Mouse (Mus musculus) CH12.LX (cell line): ENCODE results near the gene Zkscan6. TPM values are rescaled to one million over a fixed set of nuclear protein-coding genes. Genes with fewer than 3 reads are reported as not detected.

Source experiments
- DNase-seq: peaks from one replicate; pipeline ENCODE4 v3.0.0-alpha.2; 2013; ENCODE audit errors: extremely low read depth
- H3K27ac ChIP-seq: 2 replicates; pipeline ENCODE4 v1.5.1; 2012; ENCODE audit warnings: low read depth, mild to moderate bottlenecking, control low read depth, moderate library complexity; ENCODE audit not compliant: insufficient read depth
- H3K27me3 ChIP-seq: replicated peaks from 2 replicates; pipeline ENCODE3; 2012; ENCODE audit warnings: inconsistent platforms
- H3K36me3 ChIP-seq, 2 experiments: replicated peaks in 1 of 2; 2 replicates each; pipeline versions ENCODE3 to v1.6.1; 2012; ENCODE audit warnings: inconsistent platforms in 1 of 2, low read length in 1 of 2, mild to moderate bottlenecking in 1 of 2, mixed read lengths in 1 of 2, moderate library complexity in 1 of 2; ENCODE audit not compliant: control insufficient read depth in 1 of 2, insufficient read depth in 1 of 2
- H3K4me1 ChIP-seq, 2 experiments: 2 replicates each; pipeline ENCODE4 v1.6.1; 2012; ENCODE audit warnings: inconsistent platforms in 1 of 2, moderate library complexity in 1 of 2; ENCODE audit not compliant: insufficient read depth in 2 of 2, control insufficient read depth in 1 of 2
- H3K4me2 ChIP-seq: 2 replicates; pipeline ENCODE4 v1.6.1; 2012; ENCODE audit warnings: low read depth, mild to moderate bottlenecking, control low read depth; ENCODE audit not compliant: poor library complexity, insufficient read depth, severe bottlenecking
- H3K4me3 ChIP-seq, 3 experiments: fragments of 150-350 bp in 1 of 3; sonication (generic) in 1 of 3; replicated peaks in 1 of 3; 2 replicates each; pipeline versions ENCODE3 to v1.5.1; 2011 to 2012; ENCODE audit warnings: low read depth in 2 of 3, low read length in 2 of 3, mild to moderate bottlenecking in 2 of 3, moderate library complexity in 2 of 3, control low read depth in 1 of 3, improper control_type of control experiment in 1 of 3, inconsistent platforms in 1 of 3, mixed read lengths in 1 of 3; ENCODE audit not compliant: poor library complexity in 1 of 3
- H3K79me2 ChIP-seq: replicated peaks from 2 replicates; pipeline ENCODE4 v1.6.1; 2012; ENCODE audit warnings: mild to moderate bottlenecking, moderate library complexity; ENCODE audit not compliant: control insufficient read depth, poor library complexity, insufficient read depth, severe bottlenecking; ENCODE audit errors: extremely low read depth
- H3K9ac ChIP-seq: 2 replicates; pipeline ENCODE4 v1.6.1; 2012; ENCODE audit warnings: low read depth, mild to moderate bottlenecking, control low read depth, moderate library complexity; ENCODE audit not compliant: insufficient read depth
- H3K9me3 ChIP-seq: replicated peaks from 2 replicates; pipeline ENCODE3; 2012; ENCODE audit warnings: low read length, inconsistent platforms, mixed read lengths
- BHLHE40 ChIP-seq: IDR thresholded peaks from 2 replicates; pipeline ENCODE4 v1.6.1; 2011; ENCODE audit warnings: mild to moderate bottlenecking, low read depth, low read length, improper control_type of control experiment
- CHD1 ChIP-seq: IDR thresholded peaks from 2 replicates; pipeline ENCODE4 v1.6.1; 2012; ENCODE audit warnings: low read depth, low read length, improper control_type of control experiment, inconsistent platforms
- CHD2 ChIP-seq: IDR thresholded peaks from 2 replicates; pipeline ENCODE4 v1.6.1; 2011; ENCODE audit warnings: low read length, improper control_type of control experiment
- CTCF ChIP-seq, 2 experiments: IDR thresholded peaks in 1 of 2; conservative IDR thresholded peaks in 1 of 2; 2 replicates each; pipeline ENCODE4 v1.5.1; 2011 to 2012; ENCODE audit warnings: low read depth in 2 of 2, low read length in 2 of 2, improper control_type of control experiment in 1 of 2, inconsistent platforms in 1 of 2, mild to moderate bottlenecking in 1 of 2, moderate library complexity in 1 of 2
- E2F4 ChIP-seq: IDR thresholded peaks from 2 replicates; pipeline ENCODE4 v1.6.1; 2011; ENCODE audit warnings: low read depth, low read length, improper control_type of control experiment; ENCODE audit not compliant: insufficient replicate concordance
- ELF1 ChIP-seq: IDR thresholded peaks from 2 replicates; pipeline ENCODE4 v1.6.1; 2014; ENCODE audit warnings: low read depth, mild to moderate bottlenecking, inconsistent platforms, low read length, improper control_type of control experiment
- EP300 ChIP-seq: IDR thresholded peaks from 2 replicates; pipeline ENCODE4 v1.6.1; 2011; ENCODE audit warnings: low read length, improper control_type of control experiment
- HCFC1 ChIP-seq: IDR thresholded peaks from 2 replicates; pipeline ENCODE4 v1.6.1; 2012; ENCODE audit warnings: low read depth, mild to moderate bottlenecking, inconsistent platforms, low read length, improper control_type of control experiment
- IRF4 ChIP-seq: IDR thresholded peaks from 2 replicates; pipeline ENCODE4 v1.6.1; 2014; ENCODE audit warnings: low read depth, mild to moderate bottlenecking, inconsistent platforms, low read length, improper control_type of control experiment
- MAFK ChIP-seq: IDR thresholded peaks from 2 replicates; pipeline ENCODE4 v1.6.1; 2011; ENCODE audit warnings: low read length, improper control_type of control experiment; ENCODE audit not compliant: insufficient replicate concordance
- MAZ ChIP-seq: IDR thresholded peaks from 2 replicates; pipeline ENCODE4 v1.6.1; 2012; ENCODE audit warnings: low read depth, mild to moderate bottlenecking, inconsistent platforms, low read length, improper control_type of control experiment, moderate library complexity
- NELFE ChIP-seq: IDR thresholded peaks from 2 replicates; pipeline ENCODE4 v1.6.1; 2011; ENCODE audit warnings: low read depth, low read length, improper control_type of control experiment
- NRF1 ChIP-seq: IDR thresholded peaks from 2 replicates; pipeline ENCODE4 v1.6.1; 2014; ENCODE audit warnings: low read depth, mild to moderate bottlenecking, inconsistent platforms, low read length, improper control_type of control experiment, moderate library complexity
- POLR2A ChIP-seq: IDR thresholded peaks from 2 replicates; pipeline ENCODE4 v1.6.1; 2011; ENCODE audit warnings: low read depth, mild to moderate bottlenecking, improper control_type of control experiment, low read length
- POLR2AphosphoS2 ChIP-seq: IDR thresholded peaks from 2 replicates; pipeline ENCODE4 v1.6.1; 2011; ENCODE audit warnings: low read depth, low read length, improper control_type of control experiment
- RAD21 ChIP-seq: IDR thresholded peaks from 2 replicates; pipeline ENCODE4 v1.6.1; 2011; ENCODE audit warnings: low read depth, mild to moderate bottlenecking, low read length, improper control_type of control experiment, moderate library complexity
- TCF12 ChIP-seq: IDR thresholded peaks from 2 replicates; pipeline ENCODE4 v1.6.1; 2014; ENCODE audit warnings: low read depth, mild to moderate bottlenecking, inconsistent platforms, low read length, improper control_type of control experiment
- USF1 ChIP-seq: IDR thresholded peaks from 2 replicates; pipeline ENCODE4 v1.6.1; 2014; ENCODE audit warnings: low read depth, mild to moderate bottlenecking, inconsistent platforms, low read length, improper control_type of control experiment
- dilution Hi-C: fragments of 300-500 bp; cut with MboI; formaldehyde crosslinking; loops from 2 replicates; pipeline ENCODE4 v1.14.3; 2020; ENCODE audit warnings: low sequenced_read_pairs; ENCODE audit not compliant: extremely low pct_unique_long_range_greater_than_20kb, extremely low pct_ligation_motif_present
- in situ Hi-C: fragments of 300-500 bp; cut with MboI; formaldehyde crosslinking; loops from 3 replicates; pipeline ENCODE4 v1.14.3; 2019; ENCODE audit warnings: low sequenced_read_pairs, low pct_ligation_motif_present, low pct_unique_long_range_greater_than_20kb, mixed read lengths
- polyA plus RNA-seq: library from polyadenylated mRNA; unstranded; fragments of >175 nt; gene quantifications from 2 replicates; pipeline ENCODE4 v1.2.1, GENCODE M21; 2012; ENCODE audit warnings: low read depth; ENCODE audit not compliant: insufficient read length
- total RNA-seq, 2 experiments: library from RNA; depleted of rRNA; stranded (reverse); fragments of 300-350 nt in 1 of 2; fragments of >200 nt in 1 of 2; gene quantifications; 2 replicates each; pipeline ENCODE4 v1.2.3; 2012 to 2014

Gene Zkscan6
- total and polyA plus RNA-seq, 3 experiments = 15.8 to 20.5 (median 16.6) TPM

DNA sequence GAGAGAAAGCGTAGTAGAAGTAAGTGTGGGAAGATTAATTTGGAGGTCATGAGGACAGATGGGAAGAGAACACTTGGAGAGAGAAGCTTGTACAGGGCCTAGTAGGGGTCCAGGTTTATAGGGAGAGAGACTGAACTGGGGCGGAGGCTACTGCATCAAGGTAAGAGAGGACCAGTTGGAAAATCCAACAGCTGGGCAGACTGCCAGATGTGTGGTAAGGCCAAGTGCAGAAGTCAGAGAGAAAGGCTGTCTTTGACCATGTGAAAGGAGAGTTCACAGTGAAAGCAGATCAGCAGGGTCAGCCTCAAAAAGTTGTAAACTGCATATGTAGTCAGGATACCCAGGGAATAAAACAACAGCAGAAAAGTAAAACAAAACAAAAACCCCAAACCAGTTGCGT, 17.6 kb downstream of the Zkscan6 start:
- in situ Hi-C loops = no loop called here
- Histone ChIP-seq H3K9me3 (no peaks in the 10 kb centered on the region), H3K9ac (no peak overlapping the region), H3K4me3 (no peak overlapping the region), H3K79me2 (no peaks in the 10 kb centered on the region), H3K27me3 (no peaks in the 10 kb centered on the region), H3K27ac (no peak overlapping the region), H3K4me2 (no peak overlapping the region), H3K4me1 (peaks cover 0 to 7% of the 10 kb centered on the region in 2 experiments; a peak in 1 of 4 replicates), H3K36me3 (peaks cover 51 to 94% of the 10 kb centered on the region in 2 experiments)
- dilution Hi-C loops = no loop called here
- TF ChIP-seq CHD2 (no peak), BHLHE40 (no peak), POLR2A (no peak), IRF4 (no peak), MAZ (no peak), E2F4 (no peak)
- DNase-seq = no peak

DNA sequence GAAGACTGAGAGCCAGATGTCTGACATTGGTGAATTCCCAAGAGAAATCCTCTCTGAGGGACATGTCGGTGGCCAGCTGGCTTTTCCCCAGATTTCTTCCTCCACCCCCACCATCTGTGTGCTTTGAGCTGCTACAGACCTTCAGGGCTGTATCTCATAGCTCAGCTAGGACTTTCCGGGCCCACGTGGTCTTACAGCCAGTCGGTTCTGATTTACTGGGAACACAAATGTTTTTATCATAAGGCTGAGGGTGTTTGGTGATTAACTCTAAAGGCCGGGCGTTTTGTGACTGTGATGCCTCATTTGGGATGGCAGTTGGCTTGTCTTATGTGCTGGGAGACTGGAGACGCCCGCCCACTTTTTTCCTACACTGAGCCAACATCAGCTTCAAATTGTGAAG, 32.0 kb downstream of the Zkscan6 start:
- no peak overlapping the region for H3K4me2 ChIP-seq
- dilution Hi-C loops = no loop called here
- in situ Hi-C loops = no loop called here
- H3K27me3 ChIP-seq = no peaks in the 10 kb centered on the region
- no peak overlapping the region for H3K4me3 ChIP-seq
- no peak overlapping the region for H3K27ac ChIP-seq
- no peak overlapping the region for H3K9ac ChIP-seq
- no peaks in the 10 kb centered on the region for H3K4me1 ChIP-seq
- no peaks in the 10 kb centered on the region for H3K9me3 ChIP-seq
- DNase-seq = no peak
- H3K36me3 ChIP-seq = peaks cover 0 to 19% of the 10 kb centered on the region in 2 experiments
- no peak for TF ChIP-seq TCF12
- no peak for TF ChIP-seq ELF1
- no peak for TF ChIP-seq EP300
- no peak for TF ChIP-seq NELFE
- no peak for TF ChIP-seq RAD21
- TF ChIP-seq MAFK = no peak
- TF ChIP-seq HCFC1 = no peak
- no peak for TF ChIP-seq POLR2A
- TF ChIP-seq POLR2AphosphoS2 = no peak
- TF ChIP-seq NRF1 = no peak
- TF ChIP-seq CHD1 = no peak
- no peak for TF ChIP-seq MAZ
- no peak for TF ChIP-seq USF1
- TF ChIP-seq CTCF (conservative IDR thresholded peaks at IDR 0.05 in 1 of 2, IDR thresholded peaks at IDR 0.05 in 1 of 2; ENCODE audit: low read depth in 2 of 2, low read length in 2 of 2) = no peak
- H3K79me2 ChIP-seq = no peaks in the 10 kb centered on the region
